Comparison of ENCODE assay signal across 9 mouse cellular contexts in the genomic region with DNA sequence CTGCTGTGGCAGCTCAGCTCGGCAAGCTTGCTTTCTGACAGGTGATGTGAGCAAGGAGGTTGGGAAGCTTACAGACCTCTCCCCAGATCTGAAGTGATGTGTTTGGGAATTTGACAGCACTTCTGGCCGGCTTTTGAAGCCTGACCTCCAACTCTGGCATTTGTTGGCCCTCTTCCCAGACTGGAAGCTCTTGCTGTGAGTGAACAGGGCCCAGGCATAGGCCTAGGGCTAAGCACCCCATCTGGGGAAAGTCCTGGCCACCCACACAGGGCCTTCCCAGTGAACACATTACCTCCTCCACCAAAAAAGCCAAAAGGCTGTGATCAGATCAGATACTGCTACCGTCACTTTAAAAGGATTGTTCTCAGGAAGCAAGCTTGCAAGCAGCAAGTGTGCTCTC. TPM values are rescaled to one million over a fixed set of nuclear protein-coding genes. Genes with fewer than 3 reads are reported as not detected.
A peak's percentile ranks its signal among the peaks of the same experiment; 100 is the strongest.
DNase-seq lines count a peak whose midpoint lies in the region; ATAC-seq and TF ChIP-seq lines count a peak whose summit lies in the region.
"Had no signal": no experiment of that assay in that cellular context is flagged by ENCODE, and none has a peak within 500 bp of the region (broad histone marks: within the 10 kb centered on the region; RNA-seq: fewer than 3 reads in every experiment).

No protein-coding gene starts in this region.

- H3K27ac ChIP-seq in embryonic facial prominence, embryonic 15.5 days (replicated peaks): 0 out of 2 replicates have a peak overlapping the region, but pooled peaks have one; percentile 35
- H3K27ac ChIP-seq in kidney, adult 2 months (ENCODE audit: insufficient read depth, low read depth, low read length): 0 out of 2 replicates have a peak overlapping the region, but pooled peaks have one; percentile 21

- no peak overlapping the region for H3K4me2 ChIP-seq in embryonic facial prominence, embryonic 15.5 days (replicated peaks)

- no peaks in the 10 kb centered on the region for H3K9me3 ChIP-seq in embryonic facial prominence, embryonic 15.5 days (replicated peaks)

- H3K4me1 ChIP-seq in embryonic facial prominence, embryonic 15.5 days: peaks cover 25% of the 10 kb centered on the region
- H3K4me1 ChIP-seq in kidney, adult 2 months (ENCODE audit: control insufficient read depth, insufficient read depth, low read length): peaks cover 2% of the 10 kb centered on the region; the same call in 1 of the 2 replicates

- H3K9ac ChIP-seq in embryonic facial prominence, embryonic 15.5 days: no peak overlapping the region

- H3K4me3 ChIP-seq in embryonic facial prominence, embryonic 15.5 days (replicated peaks): no peak overlapping the region
- H3K4me3 ChIP-seq in kidney, adult 2 months (ENCODE audit: insufficient read depth, low read depth, low read length): no peak overlapping the region

- peak; percentile 50 for DNase-seq in urinary bladder, postnatal 14 days (ENCODE audit: low spot score)
- no peak for DNase-seq in urinary bladder, postnatal 4 days (ENCODE audit: low spot score in 2 of 2)
- peak; percentile 84 for DNase-seq in kidney, adult 2 months
- peak; percentile 27 for DNase-seq in ovary, postnatal 14 days (ENCODE audit: low spot score)
- no peak for DNase-seq in urinary bladder, adult 18-20 months (ENCODE audit: low spot score in 2 of 2)
- no peak for DNase-seq in frontal cortex, postnatal 36 days (ENCODE audit: low spot score in 2 of 2)

- TF ChIP-seq POLR2A in kidney, adult 2 months (IDR thresholded peaks at IDR 0.05; ENCODE audit: low read depth, low read length): no peak

- no peaks in the 10 kb centered on the region for H3K36me3 ChIP-seq in embryonic facial prominence, embryonic 15.5 days
- H3K36me3 ChIP-seq in kidney, adult 2 months (ENCODE audit: control insufficient read depth, insufficient read depth, low read length): no peaks in the 10 kb centered on the region

- no peak for TF ChIP-seq CTCF in kidney, adult 2 months (conservative IDR thresholded peaks at IDR 0.05; ENCODE audit: insufficient read depth, insufficient read length, low read depth, low read length)

- no peaks in the 10 kb centered on the region for H3K27me3 ChIP-seq in embryonic facial prominence, embryonic 15.5 days
- no peaks in the 10 kb centered on the region for H3K27me3 ChIP-seq in kidney, adult 2 months (replicated peaks; ENCODE audit: control insufficient read depth, insufficient read depth, low read length)

- 24% methylated on average over 3 of the region's 3 CpGs for WGBS in embryonic facial prominence, embryonic 15.5 days
- WGBS in kidney, adult 2 months: 27% methylated on average over 3 of the region's 3 CpGs

- no peak for ATAC-seq in embryonic facial prominence, embryonic 15.5 days (ENCODE audit: insufficient number of reproducible peaks, low FRiP score, low TSS enrichment, low read depth)

RNA-seq across cellular contexts. Expression of a gene that starts 7.1 kb away (rescaled TPM):
- polyA plus RNA-seq in embryonic facial prominence, embryonic 15.5 days (2015; fragmentation: Nextera tagmentation; extraction: Ambion mirVana): 0.48 TPM in 1 of 2 replicates, not detected in the other
- polyA plus RNA-seq in kidney, adult 2 months (2012; rRNA removed): 18.1 and 18.9 TPM in 2 replicates

RNA-seq across cellular contexts. Expression of a gene that starts 19.1 kb away (rescaled TPM):
- polyA plus RNA-seq in embryonic facial prominence, embryonic 15.5 days (2015; fragmentation: Nextera tagmentation; extraction: Ambion mirVana): 0.49 TPM in 1 of 2 replicates, not detected in the other
- polyA plus RNA-seq in kidney, adult 2 months (2012; rRNA removed): not detected in 2 replicates
- polyA plus RNA-seq: large intestine, adult 2 months; small intestine, adult 2 months had no signal

RNA-seq across cellular contexts. Expression of a gene that starts 47.8 kb away (rescaled TPM):
- 0.16 and 0.24 TPM in 2 replicates for polyA plus RNA-seq in embryonic facial prominence, embryonic 15.5 days (2015; fragmentation: Nextera tagmentation; extraction: Ambion mirVana)
- 187 and 262 TPM in 2 replicates for polyA plus RNA-seq in kidney, adult 2 months (2012; rRNA removed)

Comparison
In these comparisons a context has a peak if more than half of its experiments do, and no peak if none do; other contexts are left out.
1. DNase-seq: peak in urinary bladder, postnatal 14 days (single experiment), kidney, adult 2 months (single experiment) and ovary, postnatal 14 days (single experiment); none in urinary bladder, postnatal 4 days (0 of 2), urinary bladder, adult 18-20 months (0 of 2) and frontal cortex, postnatal 36 days (0 of 2).
2. RNA of a gene that starts 7.1 kb away (polyA plus RNA-seq): 18.1 to 18.9 TPM in kidney, adult 2 months; 0.48 TPM in embryonic facial prominence, embryonic 15.5 days; every median in the first group is over 10 times any median in the second.
3. RNA of a gene that starts 47.8 kb away (polyA plus RNA-seq): 187 to 262 TPM in kidney, adult 2 months; 0.16 to 0.24 TPM in embryonic facial prominence, embryonic 15.5 days; every median in the first group is over 100 times any median in the second.